Mouse (Mus musculus): ENCODE data around the gene Eya2.

Gene Eya2

GRCm38 (mm10) chr2:165818570-165818969 lies 223.7 kb downstream of the Eya2 start:
- DNase-seq (ENCODE audit: low spot score in 2 of 2), result no peak

GRCm38 (mm10) chr2:165818985-165819948 lies 224.4 kb downstream of the Eya2 start:
- peak in 1 of 2 experiments; percentile 43 for DNase-seq (ENCODE audit: low spot score in 2 of 2)

- DNase-seq (ENCODE audit: low spot score in 2 of 2), result no peak
These were observed 225.2 kb downstream of the Eya2 start for GRCm38 (mm10) chr2:165820073-165820472.

GRCm38 (mm10) chr2:165820504-165821095 lies 225.8 kb downstream of the Eya2 start:
- DNase-seq (ENCODE audit: low spot score in 2 of 2), result peak in 1 of 2 experiments; percentile 13

All from urinary bladder, adult 18-20 months (tissue).